Mouse (Mus musculus) liver, embryonic 14.5 days (tissue): ENCODE data around the gene Cnot2.

ENCODE experiments used
- CTCF ChIP-seq: IDR thresholded peaks from 2 replicates; pipeline ENCODE4 v1.5.1; 2016; ENCODE audit warnings: antibody characterized with exemption, low read depth, control low read depth
- EP300 ChIP-seq: IDR thresholded peaks from 2 replicates; pipeline ENCODE4 v1.6.1; 2016; ENCODE audit warnings: antibody characterized with exemption, low read depth

DNA sequence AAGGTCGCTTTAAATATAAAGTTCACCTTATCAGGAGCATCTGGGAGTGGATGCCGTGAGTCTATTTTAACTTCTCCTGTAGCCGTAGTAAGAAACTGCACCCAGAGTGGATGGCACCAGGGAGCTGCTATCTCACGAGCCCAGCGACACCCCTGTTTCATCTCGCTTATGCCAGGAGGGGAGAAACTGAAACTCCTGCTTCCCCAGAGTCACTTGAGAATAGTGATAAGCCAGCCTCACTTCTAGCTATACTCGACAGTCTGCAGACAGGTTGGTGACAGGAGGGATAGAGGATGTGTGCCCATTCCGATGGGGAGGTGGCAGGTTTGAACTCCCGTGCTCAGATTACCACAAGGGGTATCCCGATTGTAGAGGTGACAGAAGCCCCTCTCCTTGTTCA is 141.2 kb downstream of the Cnot2 start:
- TF ChIP-seq EP300 (no peak), CTCF (no peak)
